Mouse (Mus musculus) neural tube, embryonic 15.5 days (tissue): ENCODE measurements around the gene Dpy19l3. TPM values are rescaled to one million over a fixed set of nuclear protein-coding genes. Genes with fewer than 3 reads are reported as not detected.

ENCODE experiments used
- ATAC-seq: fragments of 200-750 bp; cut with Nextera tagmentation; 2 replicates; pipeline ENCODE4 v1.8.0; 2017; ENCODE audit warnings: mild to moderate bottlenecking, moderate TSS enrichment, moderate library complexity; ENCODE audit not compliant: low FRiP score
- H3K27ac ChIP-seq: fragments of 300-500 bp; sonication (generic); replicated peaks from 2 replicates; pipeline ENCODE4 v1.5.1; 2015; ENCODE audit warnings: mild to moderate bottlenecking, inconsistent platforms
- H3K27me3 ChIP-seq: fragments of 300-500 bp; sonication (generic); replicated peaks from 2 replicates; pipeline ENCODE4 v1.6.1; 2015; ENCODE audit warnings: inconsistent platforms
- H3K36me3 ChIP-seq: fragments of 300-500 bp; sonication (generic); 2 replicates; pipeline ENCODE4 v1.6.1; 2015; ENCODE audit warnings: inconsistent platforms
- H3K4me1 ChIP-seq: fragments of 300-500 bp; sonication (generic); 2 replicates; pipeline ENCODE4 v1.6.1; 2015; ENCODE audit warnings: inconsistent platforms
- H3K4me2 ChIP-seq: fragments of 300-500 bp; sonication (generic); 2 replicates; pipeline ENCODE4 v1.6.1; 2015; ENCODE audit warnings: inconsistent platforms, mild to moderate bottlenecking, moderate library complexity
- H3K4me3 ChIP-seq: fragments of 300-500 bp; sonication (generic); replicated peaks from 2 replicates; pipeline ENCODE4 v1.5.1; 2015; ENCODE audit warnings: mild to moderate bottlenecking, inconsistent platforms
- H3K9ac ChIP-seq: fragments of 300-500 bp; sonication (generic); replicated peaks from 2 replicates; pipeline ENCODE4 v1.6.1; 2015; ENCODE audit warnings: mild to moderate bottlenecking, inconsistent platforms
- H3K9me3 ChIP-seq: fragments of 300-500 bp; sonication (generic); replicated peaks from 2 replicates; pipeline ENCODE4 v1.6.1; 2016; ENCODE audit warnings: inconsistent platforms
- WGBS: fragments of 180-500 bp; shearing (Covaris S2); methylation state at CpG from one replicate; pipeline ENCODE4 v1.1.7; 2015; ENCODE audit warnings: mixed read lengths; 5-methylcytosine and 5-hydroxymethylcytosine counted together
- polyA plus RNA-seq: library from polyadenylated mRNA; unstranded; fragments of >200 nt; fragmentation: Nextera tagmentation; extraction: Ambion mirVana; gene quantifications from 2 replicates; pipeline ENCODE4 v1.2.1, GENCODE M21; 2015

Gene Dpy19l3
- polyA plus RNA-seq = 42.1 and 44.6 TPM in 2 replicates

- ATAC-seq = peak; percentile 99
- peak within 1 kb of the TSS; percentile 82 for H3K9ac ChIP-seq
- H3K4me2 ChIP-seq = peak within 1 kb of the TSS; percentile 96
- peak within 1 kb of the TSS; percentile 98 for H3K4me3 ChIP-seq
- H3K9me3 ChIP-seq = no peaks in the 10 kb centered on the region
- 2% methylated on average over 70 of the region's 70 CpGs for WGBS
- H3K27ac ChIP-seq = peak within 1 kb of the TSS; percentile 76
- H3K36me3 ChIP-seq = peaks cover 18% of the 10 kb centered on the region
- H3K27me3 ChIP-seq = no peaks in the 10 kb centered on the region
- peaks cover 15% of the 10 kb centered on the region for H3K4me1 ChIP-seq
Observed at GRCm38 (mm10) chr7:35754033-35754885, at the start of gene Dpy19l3. TSS of gene Dpy19l3 (minus strand) at chr7:35754454.

- H3K27ac ChIP-seq = peak within 1 kb of the TSS; percentile 93
- peak within 1 kb of the TSS; percentile 85 for H3K4me2 ChIP-seq
- peak within 1 kb of the TSS; percentile 87 for H3K4me3 ChIP-seq
- H3K9ac ChIP-seq = peak within 1 kb of the TSS; percentile 98
- peaks cover 18% of the 10 kb centered on the region for H3K36me3 ChIP-seq
- WGBS = 24% methylated on average over 23 of the region's 26 CpGs
- no peaks in the 10 kb centered on the region for H3K9me3 ChIP-seq
- H3K27me3 ChIP-seq = no peaks in the 10 kb centered on the region; the same call in 1 of the 2 replicates
- ATAC-seq = peak; percentile 97
- H3K4me1 ChIP-seq = peaks cover 21% of the 10 kb centered on the region
Observed at GRCm38 (mm10) chr7:35802906-35803595, 48.8 kb upstream of the Dpy19l3 start, which contains the start of gene Zfp507. TSS of gene Zfp507 (minus strand) at chr7:35803003.

GRCm38 (mm10) chr7:35802201-35802905 lies 48.1 kb upstream of the Dpy19l3 start:
- peak; percentile 86 for ATAC-seq
- under 1% methylated on average over 32 of the region's 49 CpGs for WGBS
- H3K27me3 ChIP-seq = no peaks in the 10 kb centered on the region; the same call in 1 of the 2 replicates
- peaks cover 26% of the 10 kb centered on the region for H3K4me1 ChIP-seq
- peak overlapping the region; percentile 93 for H3K27ac ChIP-seq
- no peaks in the 10 kb centered on the region for H3K9me3 ChIP-seq
- H3K4me2 ChIP-seq = peak overlapping the region; percentile 85
- peak overlapping the region; percentile 98 for H3K9ac ChIP-seq
- H3K4me3 ChIP-seq = peak overlapping the region; percentile 87
- peaks cover 18% of the 10 kb centered on the region for H3K36me3 ChIP-seq

- Histone ChIP-seq H3K27ac (no peak overlapping the region), H3K9ac (no peak overlapping the region), H3K27me3 (no peaks in the 10 kb centered on the region), H3K4me1 (peaks cover 34% of the 10 kb centered on the region), H3K36me3 (peaks cover 54% of the 10 kb centered on the region), H3K9me3 (no peaks in the 10 kb centered on the region), H3K4me2 (no peak overlapping the region), H3K4me3 (no peak overlapping the region)
- 57% methylated on average over 7 of the region's 7 CpGs for WGBS
- ATAC-seq = no peak
Observed at GRCm38 (mm10) chr7:35796123-35796522, 41.9 kb upstream of the Dpy19l3 start.

GRCm38 (mm10) chr7:35794145-35794664 lies 40.0 kb upstream of the Dpy19l3 start:
- H3K27ac ChIP-seq = no peak overlapping the region
- H3K4me2 ChIP-seq = no peak overlapping the region
- peaks cover 37% of the 10 kb centered on the region for H3K4me1 ChIP-seq
- 90% methylated on average over 12 of the region's 12 CpGs for WGBS
- H3K27me3 ChIP-seq = no peaks in the 10 kb centered on the region
- no peak overlapping the region for H3K4me3 ChIP-seq
- H3K9ac ChIP-seq = no peak overlapping the region
- ATAC-seq = no peak
- H3K9me3 ChIP-seq = no peaks in the 10 kb centered on the region
- peaks cover 52% of the 10 kb centered on the region for H3K36me3 ChIP-seq

GRCm38 (mm10) chr7:35792150-35792848 lies 38.0 kb upstream of the Dpy19l3 start:
- peaks cover 28% of the 10 kb centered on the region for H3K4me1 ChIP-seq
- ATAC-seq = no peak
- H3K27ac ChIP-seq = no peak overlapping the region
- peaks cover 55% of the 10 kb centered on the region for H3K36me3 ChIP-seq
- no peak overlapping the region for H3K4me3 ChIP-seq
- H3K27me3 ChIP-seq = no peaks in the 10 kb centered on the region
- no peak overlapping the region for H3K9ac ChIP-seq
- WGBS = 86% methylated on average over 12 of the region's 12 CpGs
- H3K9me3 ChIP-seq = no peaks in the 10 kb centered on the region
- no peak overlapping the region for H3K4me2 ChIP-seq

GRCm38 (mm10) chr7:35790926-35791325 lies 36.7 kb upstream of the Dpy19l3 start:
- Histone ChIP-seq H3K36me3 (peaks cover 64% of the 10 kb centered on the region), H3K4me2 (no peak overlapping the region), H3K9ac (no peak overlapping the region), H3K4me3 (no peak overlapping the region), H3K27me3 (no peaks in the 10 kb centered on the region), H3K4me1 (peaks cover 22% of the 10 kb centered on the region), H3K9me3 (no peaks in the 10 kb centered on the region), H3K27ac (peak overlapping the region; percentile 28)
- ATAC-seq = no peak
- WGBS = 31% methylated on average over 8 of the region's 8 CpGs

- H3K4me3 ChIP-seq = no peak overlapping the region
- peaks cover 22% of the 10 kb centered on the region for H3K4me1 ChIP-seq
- no peak overlapping the region for H3K9ac ChIP-seq
- H3K27me3 ChIP-seq = no peaks in the 10 kb centered on the region
- H3K4me2 ChIP-seq = no peak overlapping the region
- ATAC-seq = 0 out of 2 replicates have a peak, but pooled peaks have one; percentile 17
- 40% methylated on average over 8 of the region's 8 CpGs for WGBS
- H3K27ac ChIP-seq = no peak overlapping the region
- no peaks in the 10 kb centered on the region for H3K9me3 ChIP-seq
- peaks cover 69% of the 10 kb centered on the region for H3K36me3 ChIP-seq
Observed at GRCm38 (mm10) chr7:35790201-35790600, 35.9 kb upstream of the Dpy19l3 start.

GRCm38 (mm10) chr7:35785579-35785978 lies 31.3 kb upstream of the Dpy19l3 start:
- no peak overlapping the region for H3K4me2 ChIP-seq
- H3K9ac ChIP-seq = no peak overlapping the region
- no peak overlapping the region for H3K27ac ChIP-seq
- peaks cover 57% of the 10 kb centered on the region for H3K36me3 ChIP-seq
- no peak for ATAC-seq
- 90% methylated on average over 4 of the region's 4 CpGs for WGBS
- H3K4me1 ChIP-seq = peaks cover 6% of the 10 kb centered on the region; the same call in 1 of the 2 replicates
- no peaks in the 10 kb centered on the region for H3K27me3 ChIP-seq
- no peaks in the 10 kb centered on the region for H3K9me3 ChIP-seq
- no peak overlapping the region for H3K4me3 ChIP-seq

- no peak overlapping the region for H3K9ac ChIP-seq
- H3K27me3 ChIP-seq = no peaks in the 10 kb centered on the region
- no peak for ATAC-seq
- H3K4me2 ChIP-seq = no peak overlapping the region
- H3K36me3 ChIP-seq = peaks cover 59% of the 10 kb centered on the region
- no peak overlapping the region for H3K4me3 ChIP-seq
- H3K4me1 ChIP-seq = no peaks in the 10 kb centered on the region
- H3K27ac ChIP-seq = no peak overlapping the region
- H3K9me3 ChIP-seq = no peaks in the 10 kb centered on the region
Observed at GRCm38 (mm10) chr7:35782252-35782651, 28.0 kb upstream of the Dpy19l3 start.

- no peaks in the 10 kb centered on the region for H3K4me1 ChIP-seq
- H3K27ac ChIP-seq = no peak overlapping the region
- H3K4me2 ChIP-seq = no peak overlapping the region
- H3K4me3 ChIP-seq = no peak overlapping the region
- no peak for ATAC-seq
- no peak overlapping the region for H3K9ac ChIP-seq
- no peaks in the 10 kb centered on the region for H3K9me3 ChIP-seq
- H3K27me3 ChIP-seq = no peaks in the 10 kb centered on the region
- WGBS = 91% methylated on average over 12 of the region's 12 CpGs
- H3K36me3 ChIP-seq = peaks cover 60% of the 10 kb centered on the region
Observed at GRCm38 (mm10) chr7:35774127-35774526, 19.9 kb upstream of the Dpy19l3 start.
